Mouse (Mus musculus): Measurements from ENCODE around the gene Rps6ka2.

GRCm38 (mm10) chr17:7214061-7214460, 44.1 kb downstream of the Rps6ka2 start:
- TF ChIP-seq GATA1 (IDR thresholded peaks at IDR 0.05; ENCODE audit: borderline replicate concordance, low read length), result no peak
- no peak for TF ChIP-seq FLI1 (IDR thresholded peaks at IDR 0.05; ENCODE audit: low read length)
